18 mouse cellular contexts compared by ENCODE assay signal in the genomic region with DNA sequence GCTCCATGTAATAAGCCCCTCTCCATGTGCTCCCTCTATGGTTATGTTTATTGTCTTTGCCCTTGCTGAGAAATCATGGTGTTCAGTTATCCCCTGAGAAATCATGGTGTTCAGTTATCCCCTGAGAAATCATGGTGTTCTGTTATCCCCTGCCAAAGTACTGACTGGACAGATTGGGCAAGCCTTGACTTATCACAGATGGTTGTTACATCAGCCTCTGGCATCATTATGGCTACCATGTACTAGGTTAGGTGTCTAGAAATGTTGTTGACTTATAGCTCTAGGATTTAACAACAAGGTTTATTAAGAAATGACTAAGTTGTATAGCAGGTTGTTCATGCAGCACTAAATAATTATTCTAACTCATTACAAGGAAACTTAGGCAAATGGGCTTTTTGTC. TPM values are rescaled to one million over a fixed set of nuclear protein-coding genes. Genes with fewer than 3 reads are reported as not detected.
"Had no signal": no experiment of that assay in that cellular context is flagged by ENCODE, and none has a peak within 500 bp of the region (broad histone marks: within the 10 kb centered on the region; RNA-seq: fewer than 3 reads in every experiment).

No protein-coding gene starts in this region.

- DNase-seq: kidney, adult 11 months; kidney, adult 8-10 months; kidney, postnatal 14 days; kidney, postnatal 4 days; lung, adult 18-20 months; lung, postnatal 36 days; thymus, adult 18-20 months; thymus, postnatal 36 days had no signal

- H3K9ac ChIP-seq: intestine, embryonic 15.5 days; kidney, embryonic 15.5 days; limb, embryonic 12.5 days; limb, embryonic 15.5 days; liver, embryonic 14.5 days; lung, embryonic 15.5 days; neural tube, embryonic 13.5 days had no signal

- H3K27ac ChIP-seq: intestine, embryonic 15.5 days; kidney, embryonic 15.5 days; limb, embryonic 12.5 days; limb, embryonic 15.5 days; liver, embryonic 14.5 days; lung, embryonic 15.5 days; midbrain, embryonic 10.5 days; neural tube, embryonic 13.5 days had no signal

- H3K36me3 ChIP-seq: intestine, embryonic 15.5 days; kidney, embryonic 15.5 days; limb, embryonic 12.5 days; limb, embryonic 15.5 days; lung, embryonic 15.5 days; midbrain, embryonic 10.5 days; neural tube, embryonic 13.5 days had no signal

- H3K27me3 ChIP-seq: intestine, embryonic 15.5 days; limb, embryonic 12.5 days; limb, embryonic 15.5 days; lung, embryonic 15.5 days; neural tube, embryonic 13.5 days had no signal

- H3K4me2 ChIP-seq: intestine, embryonic 15.5 days; kidney, embryonic 15.5 days; limb, embryonic 12.5 days; limb, embryonic 15.5 days; lung, embryonic 15.5 days; neural tube, embryonic 13.5 days had no signal

- H3K9me3 ChIP-seq: intestine, embryonic 15.5 days; kidney, embryonic 15.5 days; limb, embryonic 12.5 days; limb, embryonic 15.5 days; lung, embryonic 15.5 days; midbrain, embryonic 10.5 days; neural tube, embryonic 13.5 days had no signal

- H3K4me1 ChIP-seq: intestine, embryonic 15.5 days; kidney, embryonic 15.5 days; limb, embryonic 12.5 days; limb, embryonic 15.5 days; lung, embryonic 15.5 days had no signal

- H3K4me3 ChIP-seq: intestine, embryonic 15.5 days; kidney, embryonic 15.5 days; limb, embryonic 12.5 days; limb, embryonic 15.5 days; lung, embryonic 15.5 days; megakaryocyte, embryonic 14.5 days; midbrain, embryonic 10.5 days; neural tube, embryonic 13.5 days had no signal

RNA-seq across cellular contexts. Expression of a gene that starts 30.1 kb away (rescaled TPM):
- polyA plus RNA-seq: spleen, adult 2 months had no signal
